Mouse (Mus musculus) embryonic fibroblast, embryonic 13.5 days (primary cell): ENCODE measurements around the gene Srarp.

Source experiments
- CTCF ChIP-seq: IDR thresholded peaks from 2 replicates; pipeline ENCODE4 v1.5.1; 2011; ENCODE audit warnings: mild to moderate bottlenecking, control low read depth, low read length, moderate library complexity, borderline replicate concordance; ENCODE audit not compliant: insufficient read depth
- POLR2A ChIP-seq: IDR thresholded peaks from 2 replicates; pipeline ENCODE4 v1.6.1; 2011; ENCODE audit warnings: low read depth, mild to moderate bottlenecking, control low read depth, low read length, moderate library complexity

DNA sequence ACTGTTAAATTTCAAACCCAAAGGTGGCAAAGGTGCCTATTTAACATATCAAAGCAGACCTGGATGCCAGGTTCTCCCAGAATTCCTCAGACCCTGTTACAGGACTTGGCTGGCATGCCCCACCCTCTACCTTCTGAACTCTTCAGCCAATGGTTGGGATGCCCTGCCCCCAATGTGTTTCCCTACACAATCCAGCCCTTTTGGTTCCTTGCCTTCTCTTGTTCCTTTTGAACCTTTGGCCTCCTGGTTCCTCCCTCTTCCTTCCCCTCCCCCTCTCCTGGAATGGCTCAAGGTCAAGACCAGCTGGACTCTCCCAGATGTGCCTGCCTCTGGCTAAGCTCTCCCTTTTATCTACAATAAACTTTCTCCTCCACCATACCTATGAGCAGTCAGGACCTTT is 5.0 kb upstream of the Srarp start:
- TF ChIP-seq CTCF (no peak), POLR2A (no peak)
